Mouse (Mus musculus) stomach, embryonic 14.5 days (tissue): ENCODE data around the gene Acss3. TPM values are rescaled to one million over a fixed set of nuclear protein-coding genes. Genes with fewer than 3 reads are reported as not detected.

ENCODE experiments used
- ATAC-seq: fragments of 200-750 bp; cut with Nextera tagmentation; 2 replicates; pipeline ENCODE4 v1.8.0; 2017; ENCODE audit warnings: low read depth, moderate TSS enrichment; ENCODE audit not compliant: insufficient number of reproducible peaks, insufficient read depth, low FRiP score
- H3K27ac ChIP-seq: fragments of 300-500 bp; sonication (generic); 2 replicates; pipeline ENCODE4 v1.5.1; 2014; ENCODE audit warnings: mild to moderate bottlenecking, low read length, moderate library complexity, mixed read lengths
- H3K27me3 ChIP-seq: fragments of 300-500 bp; sonication (generic); 2 replicates; pipeline ENCODE4 v1.6.1; 2014; ENCODE audit warnings: low read length, control low read depth, mixed read lengths; ENCODE audit not compliant: control insufficient read depth, insufficient read depth
- H3K36me3 ChIP-seq: fragments of 300-500 bp; sonication (generic); 2 replicates; pipeline ENCODE4 v1.6.1; 2014; ENCODE audit warnings: mild to moderate bottlenecking, control low read depth, low read length, moderate library complexity, mixed read lengths; ENCODE audit not compliant: control insufficient read depth, insufficient read depth
- H3K4me1 ChIP-seq: fragments of 300-500 bp; sonication (generic); 2 replicates; pipeline ENCODE4 v1.6.1; 2014; ENCODE audit warnings: low read length, control low read depth, mixed read lengths; ENCODE audit not compliant: control insufficient read depth, insufficient read depth
- H3K4me2 ChIP-seq: fragments of 300-500 bp; sonication (generic); replicated peaks from 2 replicates; pipeline ENCODE4 v1.6.1; 2014; ENCODE audit warnings: low read depth, low read length, control low read depth
- H3K4me3 ChIP-seq: fragments of 300-500 bp; sonication (generic); 2 replicates; pipeline ENCODE4 v1.5.1; 2014; ENCODE audit warnings: low read depth, low read length, control low read depth
- H3K9ac ChIP-seq: fragments of 300-500 bp; sonication (generic); replicated peaks from 2 replicates; pipeline ENCODE4 v1.6.1; 2014; ENCODE audit warnings: low read depth, mild to moderate bottlenecking, control low read depth, low read length, moderate library complexity, mixed read lengths
- H3K9me3 ChIP-seq: fragments of 300-500 bp; sonication (generic); 2 replicates; pipeline ENCODE4 v1.6.1; 2016; ENCODE audit warnings: low read depth, low read length, control low read depth; ENCODE audit not compliant: control insufficient read depth
- WGBS: fragments of 180-500 bp; shearing (Covaris S2); extraction: QIAGEN DNeasy Blood & Tissue Kit; methylation state at CpG from one replicate; pipeline ENCODE4 v1.1.7; 2014; 5-methylcytosine and 5-hydroxymethylcytosine counted together
- polyA plus RNA-seq: library from polyadenylated mRNA; unstranded; fragments of >200 nt; fragmentation: Nextera tagmentation; extraction: Ambion mirVana; gene quantifications from 2 replicates; pipeline ENCODE4 v1.2.1, GENCODE M21; 2014

Acss3 gene
- polyA plus RNA-seq, 1 experiment from 2014 or later: 2.0 TPM

- H3K36me3 ChIP-seq: no peaks in the 10 kb centered on the region
- no peak for ATAC-seq
- WGBS: 67% methylated on average over 2 of the region's 2 CpGs
Measured at GRCm38 (mm10) chr10:107119135-107119534, 4.3 kb downstream of the Acss3 start.

DNA sequence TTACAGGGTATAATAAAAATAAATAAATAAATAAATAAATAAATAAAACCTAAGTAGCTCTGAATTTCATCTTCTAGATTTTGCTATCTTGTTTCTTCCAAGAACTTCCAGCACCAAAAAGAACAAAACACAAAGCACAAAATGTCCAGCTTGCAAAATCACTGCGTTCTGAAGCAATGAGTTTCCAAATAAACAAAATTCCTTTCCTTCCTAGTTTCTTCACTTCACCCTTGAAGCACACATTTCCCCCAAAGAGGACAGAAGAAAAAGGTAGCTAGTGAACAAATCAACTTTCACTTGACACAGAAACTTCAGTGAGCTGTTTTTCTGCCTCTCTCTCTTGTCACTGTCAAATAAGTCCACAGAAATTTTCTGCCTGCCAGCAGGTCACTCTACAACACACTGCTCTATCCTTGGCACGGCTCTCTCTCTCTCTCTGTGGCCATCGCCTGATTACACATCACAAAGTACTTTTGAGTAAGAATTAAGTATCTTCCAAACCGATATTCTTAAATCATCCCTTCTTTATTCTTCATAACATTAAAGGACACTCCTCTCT, 6.7 kb downstream of the Acss3 start:
- Histone ChIP-seq H3K36me3 (no peaks in the 10 kb centered on the region), H3K4me2 (no peak overlapping the region), H3K9me3 (no peaks in the 10 kb centered on the region), H3K27me3 (no peaks in the 10 kb centered on the region), H3K27ac (no peak overlapping the region), H3K9ac (no peak overlapping the region), H3K4me3 (no peak overlapping the region), H3K4me1 (no peaks in the 10 kb centered on the region)
- no peak for ATAC-seq
- WGBS: 54% methylated on average over 4 of the region's 4 CpGs

More at GRCm38 (mm10) chr10:107119135-107119534, 4.3 kb downstream of the Acss3 start:
- H3K4me3 ChIP-seq: no peak overlapping the region
- H3K9ac ChIP-seq: no peak overlapping the region
- H3K4me2 ChIP-seq: no peak overlapping the region
- 0 out of 2 replicates have a peak, but pooled peaks cover 4% of the 10 kb centered on the region for H3K4me1 ChIP-seq
- H3K27me3 ChIP-seq: no peaks in the 10 kb centered on the region
- H3K9me3 ChIP-seq: no peaks in the 10 kb centered on the region
- no peak overlapping the region for H3K27ac ChIP-seq

DNA sequence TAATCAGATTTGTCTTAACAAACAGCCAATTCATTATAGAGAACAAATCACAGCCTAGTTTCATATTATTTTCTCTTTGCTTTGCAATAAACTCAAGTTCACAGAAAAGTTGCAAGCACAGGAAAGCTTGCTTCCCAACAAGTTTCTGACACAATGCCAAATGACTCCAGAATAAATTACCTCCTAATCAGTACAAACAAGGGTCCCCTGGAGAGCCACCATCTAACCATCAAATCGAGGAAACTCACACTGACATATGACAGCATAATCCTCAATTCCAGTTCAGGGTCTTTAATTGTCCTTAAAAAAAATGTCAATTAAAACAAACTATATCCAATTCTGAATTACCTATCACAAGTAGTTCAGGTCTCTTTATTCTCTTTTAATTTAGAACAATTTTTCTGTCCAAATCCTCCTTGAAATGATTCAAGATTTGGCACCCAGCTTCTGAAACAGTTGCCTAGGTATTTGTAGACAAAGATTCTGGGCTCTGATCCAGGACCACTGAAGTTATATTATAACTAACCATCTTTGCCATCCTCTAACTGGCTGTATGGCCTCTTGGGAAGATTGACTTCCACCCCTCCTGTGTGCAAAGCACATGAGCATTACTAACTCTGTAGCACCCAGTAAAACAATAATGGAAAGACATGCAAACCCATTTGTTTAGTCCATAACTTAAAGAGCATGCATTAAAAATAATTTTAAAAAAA, 7.4 kb downstream of the Acss3 start:
- Histone ChIP-seq H3K4me3 (no peak overlapping the region), H3K9me3 (no peaks in the 10 kb centered on the region), H3K4me1 (no peaks in the 10 kb centered on the region), H3K27ac (no peak overlapping the region), H3K27me3 (no peaks in the 10 kb centered on the region), H3K4me2 (no peak overlapping the region), H3K9ac (no peak overlapping the region), H3K36me3 (no peaks in the 10 kb centered on the region)
- no peak for ATAC-seq
- whole genome bisulfite sequencing: 31% methylated on average over 1 of the region's 1 CpGs

DNA sequence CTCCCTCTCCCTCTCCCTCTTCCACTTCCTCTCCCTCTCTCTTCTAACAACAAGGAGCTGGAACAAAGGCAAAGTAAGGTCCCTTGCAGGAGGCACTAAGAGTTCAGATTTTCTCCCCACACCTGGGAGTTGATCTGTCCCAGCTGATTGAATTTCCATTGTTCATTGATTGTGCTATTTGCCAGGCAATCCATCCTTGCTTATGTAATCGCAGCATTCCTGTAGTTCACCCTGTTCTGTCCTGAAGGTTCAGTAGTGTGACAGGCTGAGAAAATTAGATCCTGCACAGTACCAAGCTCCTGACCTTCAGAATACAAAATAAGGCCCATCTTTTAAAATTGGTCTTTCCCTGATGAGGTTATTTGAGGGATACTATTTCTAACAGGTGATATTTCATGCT, 8.3 kb downstream of the Acss3 start:
- no peaks in the 10 kb centered on the region for H3K4me1 ChIP-seq
- no peak overlapping the region for H3K4me2 ChIP-seq
- no peaks in the 10 kb centered on the region for H3K9me3 ChIP-seq
- WGBS: 47% methylated on average over 1 of the region's 1 CpGs
- H3K9ac ChIP-seq: no peak overlapping the region
- H3K36me3 ChIP-seq: no peaks in the 10 kb centered on the region
- no peak overlapping the region for H3K27ac ChIP-seq
- ATAC-seq: no peak
- H3K27me3 ChIP-seq: no peaks in the 10 kb centered on the region
- no peak overlapping the region for H3K4me3 ChIP-seq

DNA sequence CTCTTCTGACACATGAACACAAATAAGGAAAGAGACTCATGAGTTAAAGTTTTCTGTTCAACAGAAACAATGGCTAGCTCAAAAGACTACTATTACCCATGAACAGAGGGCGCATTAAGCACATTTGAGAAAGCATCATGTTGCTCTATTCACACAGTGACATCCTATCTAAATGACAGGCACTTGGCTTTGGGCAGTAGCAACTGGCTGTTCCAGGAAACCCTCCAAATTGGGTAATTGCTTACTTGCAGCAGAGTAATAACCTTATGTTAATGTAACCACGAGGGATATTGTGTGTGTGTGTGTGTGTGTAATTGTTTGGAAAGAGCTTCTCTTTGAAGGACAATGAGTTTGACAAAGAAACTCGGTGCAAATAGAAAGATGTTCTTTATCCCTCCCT, 29.0 kb downstream of the Acss3 start:
- 83% methylated on average over 3 of the region's 3 CpGs for WGBS
- Histone ChIP-seq H3K4me1 (no peaks in the 10 kb centered on the region), H3K4me2 (no peak overlapping the region), H3K4me3 (no peak overlapping the region), H3K27me3 (no peaks in the 10 kb centered on the region), H3K9ac (no peak overlapping the region), H3K27ac (no peak overlapping the region), H3K9me3 (no peaks in the 10 kb centered on the region), H3K36me3 (no peaks in the 10 kb centered on the region)
- no peak for ATAC-seq

GRCm38 (mm10) chr10:107053846-107054624, 69.4 kb downstream of the Acss3 start:
- Histone ChIP-seq H3K27ac (no peak overlapping the region), H3K9me3 (no peaks in the 10 kb centered on the region), H3K36me3 (no peaks in the 10 kb centered on the region), H3K27me3 (no peaks in the 10 kb centered on the region), H3K9ac (no peak overlapping the region), H3K4me3 (no peak overlapping the region), H3K4me2 (no peak overlapping the region), H3K4me1 (no peaks in the 10 kb centered on the region)
- 70% methylated on average over 4 of the region's 4 CpGs for WGBS
- ATAC-seq: no peak

DNA sequence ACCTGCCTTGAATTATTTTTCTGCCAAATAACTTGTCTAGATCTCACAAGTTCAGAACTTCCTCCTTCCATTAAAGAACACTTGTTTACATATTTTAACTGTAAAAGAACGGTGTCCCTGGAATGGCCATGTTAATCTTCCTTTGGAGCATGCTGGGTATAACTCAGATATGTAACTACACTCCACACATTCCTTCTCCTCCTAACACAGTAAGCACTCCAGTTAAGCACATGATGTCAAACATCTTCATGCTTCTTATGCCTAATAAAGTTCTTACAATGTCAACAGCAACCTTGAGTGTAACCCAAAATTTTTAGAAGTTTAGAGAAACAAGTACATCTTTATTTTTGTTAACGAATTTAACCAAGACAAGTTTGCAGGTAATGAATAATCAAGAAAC, 73.0 kb downstream of the Acss3 start:
- H3K27me3 ChIP-seq: no peaks in the 10 kb centered on the region
- no peak for ATAC-seq
- 50% methylated on average over 2 of the region's 2 CpGs for WGBS
- no peaks in the 10 kb centered on the region for H3K4me1 ChIP-seq
- no peaks in the 10 kb centered on the region for H3K9me3 ChIP-seq
- H3K4me3 ChIP-seq: no peak overlapping the region
- no peak overlapping the region for H3K4me2 ChIP-seq
- no peaks in the 10 kb centered on the region for H3K36me3 ChIP-seq
- H3K27ac ChIP-seq: no peak overlapping the region
- H3K9ac ChIP-seq: no peak overlapping the region

DNA sequence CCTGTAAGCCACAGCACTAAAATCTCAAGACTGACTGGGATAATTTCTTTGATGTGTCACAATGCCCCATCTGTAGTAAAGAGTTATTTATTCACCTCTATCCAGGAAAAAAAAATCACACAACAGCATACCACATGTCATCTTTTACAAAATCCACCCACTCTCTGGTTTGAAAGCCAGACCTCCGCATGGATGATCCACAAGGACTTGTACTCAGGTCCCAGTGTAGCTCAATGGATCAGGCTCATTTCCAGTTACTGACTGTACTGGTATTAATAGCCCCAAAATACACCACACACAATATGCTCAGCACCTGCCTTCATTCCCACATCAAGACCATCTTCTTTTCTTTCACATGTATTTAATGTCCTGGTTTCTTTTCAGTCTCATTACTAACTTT, 80.8 kb downstream of the Acss3 start:
- no peak overlapping the region for H3K9ac ChIP-seq
- no peak for ATAC-seq
- no peak overlapping the region for H3K27ac ChIP-seq
- H3K9me3 ChIP-seq: no peaks in the 10 kb centered on the region
- WGBS: 83% methylated on average over 1 of the region's 1 CpGs
- no peaks in the 10 kb centered on the region for H3K4me1 ChIP-seq
- H3K4me3 ChIP-seq: no peak overlapping the region
- no peaks in the 10 kb centered on the region for H3K27me3 ChIP-seq
- H3K4me2 ChIP-seq: no peak overlapping the region
- H3K36me3 ChIP-seq: no peaks in the 10 kb centered on the region
